ENCODE assay signal across 10 mouse cellular contexts in the genomic region with DNA sequence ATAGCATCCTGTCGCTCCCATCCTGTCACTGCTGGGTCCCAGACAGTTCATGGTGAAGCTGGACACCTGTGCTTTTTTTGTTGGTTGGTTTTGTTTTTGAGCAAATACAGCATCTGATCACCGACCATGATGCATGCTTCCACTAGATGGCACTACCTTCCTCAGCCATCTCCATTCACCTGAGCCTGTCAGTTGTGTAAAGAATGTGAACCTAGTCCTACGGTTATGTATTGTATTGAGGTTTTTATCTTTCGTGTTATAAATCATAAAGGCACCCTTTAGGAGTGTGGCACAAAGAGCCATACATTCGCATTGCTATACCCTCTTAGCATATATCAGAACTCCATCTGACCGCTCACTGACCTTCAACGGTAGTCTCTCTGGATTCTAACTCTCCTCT. TPM values are rescaled to one million over a fixed set of nuclear protein-coding genes. Genes with fewer than 3 reads are reported as not detected.
A peak's percentile ranks its signal among the peaks of the same experiment; 100 is the strongest.
DNase-seq lines count a peak whose midpoint lies in the region; ATAC-seq and TF ChIP-seq lines count a peak whose summit lies in the region.
"Had no signal": no experiment of that assay in that cellular context is flagged by ENCODE, and none has a peak within 500 bp of the region (broad histone marks: within the 10 kb centered on the region; RNA-seq: fewer than 3 reads in every experiment).

No protein-coding gene starts in this region.

- no peaks in the 10 kb centered on the region for H3K9me3 ChIP-seq in intestine, postnatal 0 days (ENCODE audit: control insufficient read depth)
- H3K9me3 ChIP-seq in intestine, embryonic 15.5 days, result no peaks in the 10 kb centered on the region
- no peaks in the 10 kb centered on the region for H3K9me3 ChIP-seq in MEL (replicated peaks; ENCODE audit: insufficient read depth, low read length)

- H3K27me3 ChIP-seq in intestine, postnatal 0 days (replicated peaks; ENCODE audit: control insufficient read depth, insufficient read depth, low read length), result no peaks in the 10 kb centered on the region
- H3K27me3 ChIP-seq in intestine, embryonic 15.5 days (replicated peaks), result no peaks in the 10 kb centered on the region
- H3K27me3 ChIP-seq in MEL (ENCODE audit: control insufficient read depth in 1 of 2, insufficient read depth in 2 of 2, low read length in 2 of 2), result no peaks in the 10 kb centered on the region

- WGBS in intestine, postnatal 0 days, result 42% methylated on average over 7 of the region's 7 CpGs
- 45% methylated on average over 7 of the region's 7 CpGs for WGBS in intestine, embryonic 15.5 days

- no peak for DNase-seq in MEL (ENCODE audit: low read depth, low spot score)
- DNase-seq in right cerebral cortex, adult 18-20 months, result no peak
- DNase-seq in c-Kit-positive CD71-positive TER-119-positive erythroid progenitor cells, embryonic 14.5 days (ENCODE audit: low spot score), result no peak
- DNase-seq in layer of hippocampus, adult 9-11 months, result no peak

- no peak overlapping the region for H3K27ac ChIP-seq in intestine, postnatal 0 days (ENCODE audit: low read depth, low read length)
- H3K27ac ChIP-seq in intestine, embryonic 15.5 days, result no peak overlapping the region
- no peak overlapping the region for H3K27ac ChIP-seq in MEL (ENCODE audit: control insufficient read depth, low read depth, low read length)
- H3K27ac ChIP-seq in cortical plate, adult 2 months (ENCODE audit: insufficient read depth, low read length), result no peak overlapping the region
- H3K27ac ChIP-seq: macrophage had no signal

- 0 out of 2 replicates have a peak, but pooled peaks have one; percentile 22 for ATAC-seq in intestine, postnatal 0 days
- ATAC-seq in intestine, embryonic 15.5 days, result no peak
- peak; percentile 89 for ATAC-seq in megakaryocyte progenitor cell, adult 5-6 weeks (replicated peaks; ENCODE audit: poor library complexity)

- peak; percentile 76 for TF ChIP-seq CTCF in intestine, postnatal 0 days (IDR thresholded peaks at IDR 0.05; ENCODE audit: low read depth)
- peak in 2 of 3 experiments; percentile 9 to 15; a peak in 2 of 6 replicates for TF ChIP-seq CTCF in MEL (IDR thresholded peaks at IDR 0.05 in 2 of 3, conservative IDR thresholded peaks at IDR 0.05 in 1 of 3; ENCODE audit: control insufficient read depth in 1 of 3, insufficient read depth in 1 of 3, low read depth in 2 of 3, low read length in 3 of 3, poor library complexity in 1 of 3, severe bottlenecking in 1 of 3)
- TF ChIP-seq CTCF in cortical plate, adult 2 months (IDR thresholded peaks at IDR 0.05; ENCODE audit: extremely low read depth, insufficient read depth, low read length), result peak; percentile 93

- TF ChIP-seq POLR2A in MEL (IDR thresholded peaks at IDR 0.05; ENCODE audit: control insufficient read depth in 1 of 2, insufficient read depth in 1 of 2, low read depth in 1 of 2, low read length in 2 of 2, poor library complexity in 1 of 2), result no peak
- TF ChIP-seq POLR2A in cortical plate, adult 2 months (IDR thresholded peaks at IDR 0.05; ENCODE audit: extremely low read depth, insufficient read depth, low read length), result no peak

- H3K4me3 ChIP-seq in intestine, postnatal 0 days (ENCODE audit: low read depth, low read length), result no peak overlapping the region
- no peak overlapping the region for H3K4me3 ChIP-seq in intestine, embryonic 15.5 days (replicated peaks)
- no peak overlapping the region for H3K4me3 ChIP-seq in MEL (ENCODE audit: control insufficient read depth in 1 of 2, insufficient read depth in 1 of 2, low read depth in 2 of 2, low read length in 2 of 2)
- H3K4me3 ChIP-seq in cortical plate, adult 2 months (ENCODE audit: insufficient read depth, low read length), result no peak overlapping the region

- no peak overlapping the region for H3K4me2 ChIP-seq in intestine, postnatal 0 days (replicated peaks; ENCODE audit: low read depth)
- no peak overlapping the region for H3K4me2 ChIP-seq in intestine, embryonic 15.5 days (replicated peaks)

- H3K9ac ChIP-seq in intestine, postnatal 0 days (ENCODE audit: low read depth, low read length), result no peak overlapping the region
- no peak overlapping the region for H3K9ac ChIP-seq in intestine, embryonic 15.5 days
- H3K9ac ChIP-seq in MEL (ENCODE audit: control insufficient read depth, low read depth, low read length, poor library complexity, severe bottlenecking), result no peak overlapping the region

- TF ChIP-seq EP300 in MEL (IDR thresholded peaks at IDR 0.05; ENCODE audit: low read depth in 1 of 2, low read length in 2 of 2), result no peak

- no peaks in the 10 kb centered on the region for H3K36me3 ChIP-seq in intestine, postnatal 0 days (ENCODE audit: control insufficient read depth, insufficient read depth)
- H3K36me3 ChIP-seq in intestine, embryonic 15.5 days, result no peaks in the 10 kb centered on the region
- no peaks in the 10 kb centered on the region for H3K36me3 ChIP-seq in MEL (ENCODE audit: control insufficient read depth in 1 of 2, insufficient read depth in 2 of 2, low read length in 2 of 2)

- no peak; the same call in 1 of the 2 replicates for TF ChIP-seq RAD21 in MEL (IDR thresholded peaks at IDR 0.05; ENCODE audit: low read depth, low read length)

- no peaks in the 10 kb centered on the region for H3K4me1 ChIP-seq in intestine, postnatal 0 days (replicated peaks; ENCODE audit: control insufficient read depth, insufficient read depth, low read length)
- H3K4me1 ChIP-seq in intestine, embryonic 15.5 days (replicated peaks), result no peaks in the 10 kb centered on the region
- no peaks in the 10 kb centered on the region for H3K4me1 ChIP-seq in MEL (ENCODE audit: control insufficient read depth in 1 of 2, insufficient read depth in 2 of 2, low read length in 2 of 2)
- no peaks in the 10 kb centered on the region; the same call in none of the 2 replicates for H3K4me1 ChIP-seq in cortical plate, adult 2 months (ENCODE audit: control insufficient read depth, insufficient read depth, low read length)

- no peaks in the 10 kb centered on the region for H3K79me2 ChIP-seq in MEL (ENCODE audit: control insufficient read depth, insufficient read depth, low read length, poor library complexity)

TF ChIP-seq in MEL, 35 proteins besides CTCF, POLR2A, EP300 and RAD21:
- no peak for TF ChIP-seq KAT2A (conservative IDR thresholded peaks at IDR 0.05; ENCODE audit: low read depth, low read length)
- TF ChIP-seq CHD1 (IDR thresholded peaks at IDR 0.05; ENCODE audit: low read depth, low read length), result no peak

RNA-seq across cellular contexts. Expression of gene Lamp5, which starts 49.9 kb away (rescaled TPM):
- not detected in 2 replicates for polyA plus RNA-seq in intestine, postnatal 0 days (2015; fragmentation: Nextera tagmentation; extraction: Ambion mirVana)
- polyA plus RNA-seq in intestine, embryonic 15.5 days (2015; fragmentation: Nextera tagmentation; extraction: Ambion mirVana), result 0.28 TPM in 1 of 2 replicates, not detected in the other
- total RNA-seq in MEL (2012; rRNA removed), result not detected in 2 replicates
- not detected for polyA plus RNA-seq in MEL (2012; ENCODE audit: insufficient read depth in 1 of 2, insufficient read length in 2 of 2, low read depth in 1 of 2, low replicate concordance in 2 of 2, missing spikeins in 1 of 2)
- polyA plus RNA-seq in cortical plate, adult 2 months (2012; rRNA removed), result 375 and 424 TPM in 2 replicates
- total RNA-seq in megakaryocyte progenitor cell, adult 5-6 weeks (2015), result not detected in 2 replicates
- total RNA-seq in megakaryocyte progenitor cell, adult 5-6 weeks (2017), result not detected in 2 replicates
- polyA plus RNA-seq: heart, embryonic 14.5 days; macrophage had no signal

Comparison
In these comparisons a context has a peak if more than half of its experiments do, and no peak if none do; other contexts are left out.
1. CTCF ChIP-seq: peak in every context shown above with its lines; median percentile 93 in cortical plate, adult 2 months; 76 in intestine, postnatal 0 days; 12 in MEL.
2. RNA of gene Lamp5, which starts 49.9 kb away (polyA plus RNA-seq): 375 to 424 TPM in cortical plate, adult 2 months; 0.28 TPM in intestine, embryonic 15.5 days, not detected in intestine, postnatal 0 days and not detected in MEL; every median in the first group is over 100 times any median in the second.